Mouse (Mus musculus): Measurements from ENCODE around the gene Skiv2l.
"Not testable (repeated sequence)": the region's sequence is repeated elsewhere in the genome, so short reads cannot be mapped to it uniquely, and the experiment has no call there.

Gene Skiv2l

DNA sequence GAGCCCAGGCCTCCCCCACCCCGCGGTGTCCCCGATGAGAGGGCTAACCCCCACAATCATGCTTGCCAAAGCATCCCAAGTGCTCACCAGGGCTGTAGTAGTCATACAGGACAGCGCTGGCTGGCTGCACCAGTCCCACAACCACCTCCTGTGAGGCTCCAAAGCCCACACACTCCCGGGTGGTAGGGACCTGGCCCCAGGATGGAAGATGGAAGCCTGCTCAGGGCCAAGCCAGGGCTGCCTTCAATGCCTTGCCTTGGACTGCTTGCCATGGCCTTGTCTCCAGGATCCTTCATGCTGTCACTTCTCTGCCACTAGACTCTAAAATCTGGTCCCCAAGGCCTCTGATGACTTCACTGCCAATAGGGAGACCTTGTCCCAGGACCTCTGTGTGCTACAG is 39.6 kb downstream of the Skiv2l start:
- DNase-seq = not testable (repeated sequence)

DNA sequence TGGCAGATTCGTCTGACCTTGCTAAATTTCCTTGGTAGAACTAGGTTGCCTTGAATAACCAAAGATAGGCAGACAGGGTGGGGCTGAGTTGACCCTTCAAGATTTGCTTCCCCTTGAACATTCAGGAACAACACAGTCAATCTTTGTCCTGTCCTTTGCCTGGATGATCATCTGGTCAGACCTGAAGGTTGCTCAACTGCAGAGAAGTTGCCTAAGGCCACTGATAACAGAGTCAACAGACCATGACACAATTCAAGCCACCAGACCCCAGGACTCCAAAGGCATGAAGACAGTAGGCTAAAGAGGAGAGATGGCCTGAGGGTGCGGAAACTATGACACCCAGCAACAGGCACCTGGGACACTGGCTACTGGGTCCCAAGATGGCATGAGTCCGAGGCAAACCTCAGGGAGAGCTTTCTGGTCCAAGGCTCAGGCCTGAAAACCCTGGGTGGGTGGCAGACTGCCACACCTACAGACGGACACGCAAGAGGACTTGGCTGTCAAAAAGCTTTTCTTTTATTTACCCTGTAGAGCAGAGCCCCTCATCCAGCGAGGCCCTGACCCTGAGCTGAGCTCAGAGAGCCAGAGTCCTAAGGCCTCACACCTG is 41.3 kb downstream of the Skiv2l start:
- no peak for DNase-seq

DNA sequence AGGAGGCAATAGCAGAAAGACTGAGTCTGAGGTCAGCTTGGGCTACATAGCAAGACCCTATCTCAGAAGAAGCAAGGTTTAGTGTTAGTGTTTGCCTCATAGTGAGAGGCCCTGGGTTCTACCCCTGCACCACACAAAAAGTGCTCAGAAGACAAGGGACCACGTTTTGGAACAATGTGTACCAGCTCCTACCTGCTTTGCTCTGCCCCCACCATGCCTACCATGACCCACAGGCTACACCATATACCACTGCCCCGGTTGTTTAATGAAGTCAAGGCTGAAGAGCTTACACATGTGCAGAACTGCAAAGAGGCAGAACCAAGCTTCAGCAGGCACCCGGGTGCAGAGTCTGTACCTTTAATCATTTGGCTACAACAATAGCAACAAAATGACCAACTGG is 42.8 kb downstream of the Skiv2l start:
- DNase-seq = no peak

DNA sequence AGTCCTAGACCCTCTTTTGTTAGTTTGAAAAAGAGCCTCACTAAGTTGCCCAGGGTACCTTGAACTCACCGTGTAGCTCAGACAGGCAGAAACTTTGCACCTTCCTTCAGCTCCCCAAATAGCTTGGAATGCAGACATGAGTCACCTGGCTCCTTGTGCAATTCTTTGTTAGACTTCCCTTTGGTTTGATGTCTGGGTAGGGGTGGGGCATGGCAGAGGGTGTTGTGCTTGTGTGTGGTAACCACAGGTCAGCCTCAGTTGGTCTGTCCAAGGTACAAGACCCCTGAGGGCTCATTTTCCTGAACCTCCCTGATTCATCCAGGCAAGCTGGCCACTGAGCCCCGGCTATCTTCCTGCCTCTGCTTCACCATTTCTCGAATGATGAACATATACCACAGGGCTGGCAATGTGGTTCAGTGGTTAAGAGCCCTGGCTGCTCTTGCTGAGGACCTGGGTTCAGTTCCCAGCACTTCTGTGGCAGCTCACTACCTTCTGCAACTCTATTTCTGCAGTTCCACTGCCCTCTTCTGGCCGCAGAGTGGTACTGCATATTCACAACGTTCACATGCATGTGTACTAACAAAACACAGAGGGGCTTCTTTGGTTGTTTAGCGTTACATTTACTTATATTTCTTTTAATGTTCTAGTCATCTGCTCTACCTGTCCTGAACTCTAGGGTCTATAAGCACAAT is 45.0 kb downstream of the Skiv2l start:
- peak; percentile 30 for DNase-seq

DNA sequence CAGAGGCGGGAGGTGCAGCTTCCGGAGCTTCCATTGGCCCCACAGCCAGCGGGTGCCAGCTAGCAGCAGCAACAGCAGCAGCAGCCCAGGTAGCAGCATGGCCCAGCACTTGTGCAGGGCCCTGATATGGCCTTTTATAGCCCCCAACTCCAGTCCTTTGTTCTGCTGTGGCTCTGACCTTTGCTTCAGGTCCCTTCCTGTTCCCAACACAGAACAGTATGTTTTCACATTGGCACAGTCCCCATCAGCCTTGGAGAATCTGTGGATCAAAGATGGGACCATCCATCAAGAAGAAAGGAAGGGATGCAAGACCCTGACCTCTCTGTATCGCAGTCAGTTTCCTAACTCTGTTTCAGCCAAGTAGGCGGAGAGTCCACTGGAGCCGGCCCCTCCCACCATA is 45.7 kb downstream of the Skiv2l start, which contains the start of gene Cyp21a1:
TSS of gene Cyp21a1 (minus strand) at position 261 of the 400 bp plus-strand sequence.
- not testable (repeated sequence) for DNase-seq

DNA sequence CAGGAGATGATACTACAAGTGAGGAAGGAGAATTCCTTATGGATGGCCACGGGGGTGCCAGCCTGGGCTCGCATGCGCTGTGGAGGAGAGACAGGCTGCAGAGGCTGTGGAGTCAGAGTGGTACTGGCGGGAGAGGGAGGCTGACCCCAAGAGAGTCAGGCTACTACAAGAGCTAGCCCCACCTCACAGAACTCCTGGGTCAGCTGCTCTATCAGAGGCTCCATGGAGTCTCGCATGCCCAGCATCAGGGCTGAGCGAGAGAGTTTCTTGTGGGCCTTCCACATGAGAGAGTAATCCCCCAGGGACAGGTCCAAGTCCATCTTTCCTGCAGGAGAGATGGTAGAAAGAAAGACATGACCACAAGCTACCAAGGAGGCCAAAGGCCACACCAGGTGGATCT is 46.6 kb downstream of the Skiv2l start:
- DNase-seq = not testable (repeated sequence)

DNA sequence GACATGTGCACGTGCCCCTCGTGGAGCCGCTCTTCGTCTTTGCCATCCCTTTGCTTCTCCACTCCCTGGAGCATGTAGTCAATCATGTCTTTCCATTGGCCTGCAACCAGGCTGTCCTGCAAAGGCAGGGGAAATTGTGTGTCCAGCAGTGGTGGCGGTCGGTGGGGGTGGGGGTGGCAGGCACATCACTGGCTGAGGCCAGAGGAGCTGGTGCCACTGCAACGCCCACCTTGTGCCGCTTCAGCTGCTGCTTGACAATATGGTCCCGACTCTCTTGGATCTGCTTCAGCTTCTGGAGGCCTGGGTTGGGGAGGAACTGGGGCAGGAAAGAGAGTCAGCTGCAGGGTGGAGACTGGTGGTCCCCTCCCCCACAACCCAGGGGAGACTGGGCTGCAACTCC is 47.3 kb downstream of the Skiv2l start:
- DNase-seq = not testable (repeated sequence)

DNA sequence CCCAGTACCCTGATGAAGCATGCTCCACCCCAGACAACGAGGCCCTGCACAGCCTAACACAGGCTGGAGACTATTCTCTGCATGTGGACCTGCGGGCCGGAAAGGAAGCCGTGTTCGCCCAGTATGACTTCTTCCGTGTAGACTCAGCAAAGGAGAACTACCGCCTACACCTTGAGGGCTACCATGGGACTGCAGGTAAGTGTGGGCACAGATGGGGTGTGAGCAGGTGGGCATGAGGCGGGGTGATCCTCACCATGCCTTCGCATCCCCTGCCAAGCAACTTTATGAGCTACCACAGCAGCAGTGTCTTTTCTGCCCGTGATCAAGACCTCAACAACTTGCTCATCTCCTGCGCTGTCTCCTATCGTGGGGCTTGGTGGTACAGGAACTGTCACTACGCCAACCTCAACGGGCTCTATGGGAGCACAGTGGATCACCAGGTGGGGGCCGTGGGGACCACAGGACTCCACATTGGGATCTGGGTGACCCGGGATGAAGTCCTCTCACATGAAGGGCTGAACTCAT is 49.2 kb downstream of the Skiv2l start:
- not testable (repeated sequence) for DNase-seq

DNA sequence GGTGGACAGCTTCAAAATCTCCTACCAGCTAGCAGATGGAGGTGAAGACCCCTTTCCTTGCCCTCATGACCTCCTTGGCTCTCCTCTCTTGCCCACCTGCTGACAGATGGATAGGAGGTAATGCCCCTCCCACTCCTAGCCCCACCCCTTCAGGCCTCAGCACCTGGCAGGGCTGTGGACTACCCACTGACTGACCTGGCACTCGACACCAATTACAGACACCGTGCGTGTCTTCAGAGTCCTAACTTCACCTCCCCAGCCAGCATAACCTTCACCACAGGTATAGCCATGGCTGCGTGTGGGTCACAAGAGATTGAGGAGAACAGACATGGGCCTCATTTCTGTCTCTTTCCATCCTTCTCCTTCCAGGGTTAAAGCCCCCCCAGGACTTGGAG is 50.5 kb downstream of the Skiv2l start:
- DNase-seq = no peak

DNA sequence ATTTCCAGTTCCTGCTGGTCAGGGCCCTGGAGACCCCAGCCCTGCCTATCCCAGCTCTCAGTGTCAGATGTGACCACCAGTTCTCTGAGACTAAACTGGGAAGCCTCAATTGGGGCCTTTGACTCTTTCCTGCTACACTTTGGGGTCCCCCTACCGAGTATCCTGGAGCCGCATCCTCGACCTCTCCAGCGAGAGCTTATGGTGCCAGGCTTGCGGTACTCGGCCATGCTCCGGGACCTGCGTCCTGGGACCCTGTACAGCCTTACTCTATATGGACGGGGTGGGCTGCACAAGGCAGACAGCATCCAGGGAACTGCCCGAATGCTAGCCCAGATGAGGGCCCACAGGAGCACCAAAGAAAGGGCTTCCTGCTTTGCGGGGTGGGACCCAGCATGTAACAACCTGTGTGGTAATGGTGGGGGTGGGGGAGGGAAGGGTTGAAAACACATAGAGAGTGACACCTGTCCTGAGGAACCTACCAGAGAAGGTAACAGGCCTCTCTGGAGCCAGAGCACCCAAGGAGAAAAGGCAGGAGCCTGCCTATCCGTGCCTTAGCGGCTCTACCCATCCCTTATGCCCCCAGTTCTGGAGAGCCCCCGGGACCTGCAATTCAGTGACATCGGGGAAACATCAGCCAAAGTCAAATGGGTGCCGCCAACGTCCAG is 51.0 kb downstream of the Skiv2l start:
- DNase-seq = no peak

DNA sequence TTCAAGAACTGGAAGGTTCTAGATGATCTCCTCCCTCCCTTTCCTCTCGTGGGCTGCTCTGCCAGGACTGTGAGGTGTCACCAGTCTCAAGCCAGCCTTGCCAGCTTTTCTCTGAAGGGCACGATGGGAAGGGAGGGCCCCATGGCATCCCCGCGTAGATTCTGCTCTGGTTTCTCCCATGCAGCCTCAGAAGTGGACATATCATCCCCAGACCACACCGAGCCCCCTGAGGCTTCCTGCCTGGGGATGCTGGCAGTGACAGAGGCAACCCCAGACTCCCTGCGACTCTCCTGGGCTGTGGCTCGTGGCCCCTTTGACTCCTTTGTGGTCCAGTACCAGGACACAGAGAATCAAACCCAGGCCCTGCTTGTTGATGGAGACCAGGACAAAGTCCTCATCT is 51.9 kb downstream of the Skiv2l start:
- DNase-seq = not testable (repeated sequence)

DNA sequence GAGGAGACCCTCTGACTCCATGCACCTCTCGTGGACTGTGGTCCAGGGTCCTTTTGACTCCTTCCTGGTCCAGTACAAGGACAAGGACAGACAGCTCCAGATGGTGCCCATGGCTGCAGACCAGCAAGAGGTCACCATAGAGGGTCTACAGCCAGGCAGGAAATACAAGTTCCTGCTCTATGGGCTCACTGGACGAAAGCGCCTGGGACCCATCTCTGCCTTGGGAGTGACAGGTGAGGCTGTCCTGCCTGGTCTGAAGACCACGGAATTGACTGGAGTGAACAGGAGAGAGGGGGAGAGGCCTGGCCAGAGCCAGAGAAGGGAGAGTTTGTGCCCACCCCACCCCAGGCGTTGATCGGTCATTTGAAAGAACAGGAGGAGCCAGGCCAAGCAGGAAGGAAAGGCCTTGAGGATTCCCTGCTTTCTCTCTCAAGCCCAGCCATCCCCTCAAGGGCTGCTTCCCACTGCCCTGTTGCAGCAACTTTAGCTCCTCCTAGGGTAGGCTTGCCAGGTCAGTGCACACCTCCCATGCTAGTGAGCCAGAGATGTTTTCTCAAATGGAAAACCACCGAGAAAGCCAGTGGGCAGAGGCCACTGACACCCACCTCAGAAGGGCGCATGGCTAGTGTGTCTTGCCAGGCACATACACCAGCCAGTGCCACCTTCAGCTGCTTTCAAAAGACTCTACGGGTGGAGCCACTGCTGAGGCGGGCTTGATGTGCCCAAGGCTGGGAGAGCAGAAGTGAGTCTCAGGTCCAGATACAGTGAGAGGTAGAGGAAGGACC is 52.6 kb downstream of the Skiv2l start:
- DNase-seq = not testable (repeated sequence)

DNA sequence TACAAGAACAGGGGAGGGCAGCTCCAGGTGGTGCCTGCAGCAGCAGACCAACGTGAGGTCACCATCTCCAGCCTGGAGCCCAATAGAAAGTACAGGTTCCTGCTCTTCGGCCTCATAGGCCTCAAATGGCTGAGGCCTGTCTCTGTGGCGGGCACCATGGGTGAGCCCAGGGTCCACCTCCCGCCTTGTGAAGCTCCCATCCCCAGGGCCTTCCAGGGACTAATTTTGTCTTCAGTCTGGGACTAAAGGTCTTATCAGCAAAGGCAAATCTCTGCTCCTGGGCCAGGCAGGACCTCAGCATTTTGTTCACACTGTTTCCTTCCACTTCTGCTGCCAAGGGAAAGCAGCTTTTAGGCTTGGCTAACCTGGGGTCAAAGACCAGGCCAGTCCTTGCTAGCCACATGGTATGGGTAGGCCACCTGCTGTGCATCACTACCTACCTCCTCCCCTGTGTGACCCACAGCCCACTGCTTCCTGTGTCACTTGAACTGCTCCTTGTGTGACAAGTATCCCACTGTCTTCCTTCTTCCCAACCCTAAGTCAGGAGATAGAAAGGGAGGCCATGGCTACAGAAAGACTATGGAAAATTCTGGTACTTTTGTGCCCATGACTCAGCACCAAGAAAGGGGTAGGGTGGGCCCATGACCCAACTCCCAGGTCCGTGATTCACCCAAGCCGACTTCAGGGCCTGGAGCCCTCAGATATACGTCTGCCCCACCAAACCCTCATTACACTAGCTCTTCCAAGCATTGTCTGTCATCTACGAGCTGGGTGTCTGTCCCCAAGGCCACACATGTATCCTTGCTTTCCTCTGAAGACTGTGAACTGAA is 53.5 kb downstream of the Skiv2l start:
- no peak for DNase-seq

DNA sequence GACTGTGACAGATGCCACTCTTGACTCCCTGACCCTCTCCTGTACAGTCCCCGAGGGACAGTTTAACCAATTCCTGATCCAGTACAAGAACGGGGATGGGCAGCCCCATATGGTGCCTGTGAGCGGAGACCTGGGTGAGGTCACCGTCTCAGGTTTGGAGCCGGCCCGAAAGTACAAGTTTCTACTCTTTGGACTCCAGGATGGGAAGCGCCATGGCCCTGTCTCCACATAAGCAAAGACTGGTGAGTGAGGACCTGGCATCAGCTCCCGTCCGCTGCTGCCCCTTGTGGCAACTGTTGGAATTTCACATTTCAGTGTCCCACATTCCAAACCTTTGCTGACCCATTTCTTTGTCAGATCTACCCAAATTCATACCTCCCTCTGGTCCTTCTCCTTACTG is 54.4 kb downstream of the Skiv2l start:
- DNase-seq = peak; percentile 75

DNA sequence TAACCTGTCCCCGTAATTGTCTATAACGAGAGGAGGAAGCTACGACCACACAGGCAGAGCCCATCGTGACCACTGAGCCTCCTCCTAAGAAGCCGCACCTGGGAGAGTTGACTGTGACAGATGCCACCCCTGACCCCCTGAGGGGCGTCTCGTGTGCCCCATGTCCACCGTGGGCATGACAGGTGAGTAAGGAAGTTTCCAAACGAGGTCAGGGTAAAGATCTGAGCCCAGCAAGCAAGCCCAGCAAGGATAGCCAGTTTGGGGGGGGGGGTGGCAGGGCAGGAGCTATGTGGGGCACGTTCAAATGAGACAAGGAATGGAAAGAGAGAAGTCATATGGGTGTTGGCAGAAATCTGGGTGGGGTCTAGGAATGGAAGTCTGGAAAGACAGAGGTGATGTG is 55.0 kb downstream of the Skiv2l start:
- no peak for DNase-seq
